Mouse (Mus musculus) heart, embryonic 16.5 days (tissue): Measurements from ENCODE around the gene Fam111a. TPM values are rescaled to one million over a fixed set of nuclear protein-coding genes. Genes with fewer than 3 reads are reported as not detected.

Source experiments
- ATAC-seq: fragments of 200-750 bp; cut with Nextera tagmentation; replicated peaks from 2 replicates; pipeline ENCODE4 v1.8.0; 2017; ENCODE audit warnings: moderate number of reproducible peaks; ENCODE audit not compliant: insufficient read depth, low FRiP score; ENCODE audit errors: extremely low read depth
- H3K27ac ChIP-seq: fragments of 300-500 bp; sonication (generic); 2 replicates; pipeline ENCODE4 v1.5.1; 2014; ENCODE audit warnings: mild to moderate bottlenecking, low read length, control low read depth, moderate library complexity
- H3K27me3 ChIP-seq: fragments of 300-500 bp; sonication (generic); 2 replicates; pipeline ENCODE4 v1.6.1; 2014; ENCODE audit warnings: low read length, mixed read lengths; ENCODE audit not compliant: control insufficient read depth, insufficient read depth
- H3K36me3 ChIP-seq: fragments of 300-500 bp; sonication (generic); 2 replicates; pipeline ENCODE4 v1.6.1; 2014; ENCODE audit not compliant: control insufficient read depth, insufficient read depth
- H3K4me1 ChIP-seq: fragments of 300-500 bp; sonication (generic); 2 replicates; pipeline ENCODE4 v1.6.1; 2014; ENCODE audit warnings: low read length, mixed read lengths; ENCODE audit not compliant: control insufficient read depth, insufficient read depth
- H3K4me2 ChIP-seq: fragments of 300-500 bp; sonication (generic); 2 replicates; pipeline ENCODE4 v1.6.1; 2014; ENCODE audit warnings: low read depth, mild to moderate bottlenecking, control low read depth, low read length
- H3K4me3 ChIP-seq: fragments of 300-500 bp; sonication (generic); 2 replicates; pipeline ENCODE4 v1.5.1; 2014; ENCODE audit warnings: mild to moderate bottlenecking, control low read depth, low read length
- H3K9ac ChIP-seq: fragments of 300-500 bp; sonication (generic); 2 replicates; pipeline ENCODE4 v1.6.1; 2014; ENCODE audit warnings: low read length, control low read depth
- H3K9me3 ChIP-seq: fragments of 300-500 bp; sonication (generic); replicated peaks from 2 replicates; pipeline ENCODE4 v1.6.1; 2016; ENCODE audit warnings: low read length; ENCODE audit not compliant: control insufficient read depth
- WGBS: fragments of 180-500 bp; shearing (Covaris S2); extraction: QIAGEN DNeasy Blood & Tissue Kit; methylation state at CpG from one replicate; pipeline ENCODE4 v1.1.7; 2014; 5-methylcytosine and 5-hydroxymethylcytosine counted together
- polyA plus RNA-seq: library from polyadenylated mRNA; unstranded; fragments of >200 nt; fragmentation: Nextera tagmentation; extraction: Ambion mirVana; gene quantifications from 2 replicates; pipeline ENCODE4 v1.2.1, GENCODE M21; 2015

Fam111a gene
- polyA plus RNA-seq, 1 experiment from 2014 or later: 20.5 TPM

- Histone ChIP-seq H3K9ac (peak overlapping the region; percentile 62), H3K4me3 (peak overlapping the region; percentile 64), H3K36me3 (peaks cover 4% of the 10 kb centered on the region), H3K4me2 (peak overlapping the region; percentile 70), H3K27ac (peak overlapping the region; percentile 79), H3K27me3 (no peaks in the 10 kb centered on the region), H3K4me1 (peaks cover 12% of the 10 kb centered on the region), H3K9me3 (no peaks in the 10 kb centered on the region)
- peak; percentile 98 for ATAC-seq
- WGBS: 5% methylated on average over 14 of the region's 14 CpGs
These were observed 27.9 kb downstream of the Fam111a start for GRCm38 (mm10) chr19:12573266-12574011.

- 8% methylated on average over 5 of the region's 5 CpGs for WGBS
- Histone ChIP-seq H3K27me3 (no peaks in the 10 kb centered on the region), H3K9me3 (no peaks in the 10 kb centered on the region), H3K4me3 (peak overlapping the region; percentile 64), H3K36me3 (peaks cover 4% of the 10 kb centered on the region), H3K4me1 (peaks cover 12% of the 10 kb centered on the region), H3K9ac (peak overlapping the region; percentile 62), H3K4me2 (peak overlapping the region; percentile 70), H3K27ac (peak overlapping the region; percentile 79)
- no peak for ATAC-seq
These were observed 28.5 kb downstream of the Fam111a start for GRCm38 (mm10) chr19:12574012-12574407.

GRCm38 (mm10) chr19:12575107-12575506 lies 29.6 kb downstream of the Fam111a start:
- Histone ChIP-seq H3K4me2 (peak overlapping the region; percentile 70), H3K4me3 (no peak overlapping the region)
- WGBS: 76% methylated on average over 7 of the region's 7 CpGs

DNA sequence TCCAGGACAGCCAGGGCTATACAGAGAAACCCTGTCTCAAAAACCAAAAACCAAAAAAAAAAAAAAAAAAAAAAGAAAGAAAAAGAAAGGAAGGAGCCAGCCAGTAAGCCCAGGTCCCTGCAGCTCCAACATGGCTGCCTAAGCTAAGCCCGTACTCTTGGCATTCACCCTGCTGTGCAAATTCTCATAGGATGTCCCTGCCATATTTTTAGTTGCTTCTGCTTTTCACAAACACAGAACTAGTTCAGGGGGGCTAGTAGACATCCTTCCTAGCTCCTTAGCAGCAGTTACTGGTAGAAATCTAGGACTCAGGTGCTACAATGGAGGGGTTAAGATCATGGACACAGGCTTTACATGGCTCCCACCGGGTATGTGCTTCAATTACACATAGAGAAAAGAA lies 30.0 kb downstream of the Fam111a start:
- no peak overlapping the region for H3K27ac ChIP-seq
- H3K4me2 ChIP-seq: no peak overlapping the region
- 89% methylated on average over 2 of the region's 2 CpGs for WGBS

More at GRCm38 (mm10) chr19:12575107-12575506, 29.6 kb downstream of the Fam111a start:
- no peaks in the 10 kb centered on the region for H3K27me3 ChIP-seq
- no peaks in the 10 kb centered on the region for H3K9me3 ChIP-seq
- H3K27ac ChIP-seq: no peak overlapping the region
- H3K4me1 ChIP-seq: peaks cover 12% of the 10 kb centered on the region
- H3K36me3 ChIP-seq: peaks cover 4% of the 10 kb centered on the region
- H3K9ac ChIP-seq: no peak overlapping the region
- no peak for ATAC-seq

DNA sequence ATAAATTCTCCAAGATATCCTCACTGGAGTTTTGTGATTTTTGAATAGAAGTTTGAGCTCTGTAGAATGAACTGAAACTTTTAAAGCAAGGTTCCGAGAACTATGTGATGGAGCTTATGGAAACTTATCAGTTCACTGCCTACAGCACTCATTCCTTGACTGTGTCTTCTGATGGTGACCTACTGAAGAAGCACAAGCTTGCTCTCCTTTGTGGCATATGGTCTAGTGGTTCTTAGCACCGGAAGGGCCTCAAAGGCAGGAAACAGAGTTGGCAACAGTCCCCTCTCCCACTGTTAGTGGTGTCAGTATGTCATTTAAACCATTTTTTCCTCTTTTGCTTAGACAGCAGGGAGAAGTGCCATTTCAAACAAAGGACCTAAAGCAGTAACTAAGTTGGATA lies 31.1 kb downstream of the Fam111a start:
- ATAC-seq: no peak
- no peaks in the 10 kb centered on the region for H3K9me3 ChIP-seq
- H3K9ac ChIP-seq: no peak overlapping the region
- H3K27ac ChIP-seq: no peak overlapping the region
- H3K4me3 ChIP-seq: no peak overlapping the region
- peaks cover 4% of the 10 kb centered on the region for H3K36me3 ChIP-seq
- no peak overlapping the region for H3K4me2 ChIP-seq
- peaks cover 12% of the 10 kb centered on the region for H3K4me1 ChIP-seq
- no peaks in the 10 kb centered on the region for H3K27me3 ChIP-seq
- 76% methylated on average over 2 of the region's 2 CpGs for WGBS

More for the DNA sequence above, 30.0 kb downstream of the Fam111a start:
- no peak for ATAC-seq
- H3K4me1 ChIP-seq: peaks cover 12% of the 10 kb centered on the region
- H3K4me3 ChIP-seq: no peak overlapping the region
- no peaks in the 10 kb centered on the region for H3K9me3 ChIP-seq
- peaks cover 4% of the 10 kb centered on the region for H3K36me3 ChIP-seq
- H3K9ac ChIP-seq: no peak overlapping the region
- H3K27me3 ChIP-seq: no peaks in the 10 kb centered on the region

GRCm38 (mm10) chr19:12585310-12585709 lies 39.8 kb downstream of the Fam111a start:
- H3K9ac ChIP-seq: no peak overlapping the region
- H3K4me3 ChIP-seq: no peak overlapping the region
- WGBS: 62% methylated on average over 4 of the region's 4 CpGs
- H3K4me1 ChIP-seq: no peaks in the 10 kb centered on the region
- H3K36me3 ChIP-seq: peaks cover 2% of the 10 kb centered on the region; the same call in 1 of the 2 replicates
- no peak overlapping the region for H3K27ac ChIP-seq
- no peak for ATAC-seq
- no peak overlapping the region for H3K4me2 ChIP-seq
- H3K27me3 ChIP-seq: no peaks in the 10 kb centered on the region
- H3K9me3 ChIP-seq: no peaks in the 10 kb centered on the region

DNA sequence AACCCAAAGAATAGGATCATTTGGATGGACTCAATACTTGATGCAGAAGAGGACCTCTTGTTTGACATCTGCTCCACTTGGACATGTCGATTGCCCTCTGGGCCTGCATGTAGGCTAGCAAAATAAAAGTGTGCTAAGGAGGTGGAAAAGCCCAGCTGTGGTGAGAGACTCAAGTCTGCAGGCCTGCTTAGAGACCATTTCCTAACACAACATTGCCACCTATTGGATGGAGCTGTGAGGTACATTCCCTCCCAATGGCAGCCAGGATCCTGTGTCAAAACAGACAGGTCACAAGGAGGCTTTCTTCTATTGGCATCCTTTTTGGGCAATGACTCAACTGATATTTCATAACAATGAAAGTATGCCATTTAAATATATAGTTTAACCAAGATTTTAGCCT lies 46.4 kb downstream of the Fam111a start:
- Histone ChIP-seq H3K9ac (no peak overlapping the region), H3K27me3 (no peaks in the 10 kb centered on the region), H3K4me3 (no peak overlapping the region), H3K9me3 (no peaks in the 10 kb centered on the region), H3K27ac (no peak overlapping the region), H3K4me2 (no peak overlapping the region), H3K36me3 (no peaks in the 10 kb centered on the region), H3K4me1 (no peaks in the 10 kb centered on the region; the same call in 1 of the 2 replicates)
- peak; percentile 56 for ATAC-seq
- 7% methylated on average over 1 of the region's 1 CpGs for WGBS

- Histone ChIP-seq H3K4me1 (no peaks in the 10 kb centered on the region; the same call in 1 of the 2 replicates), H3K9ac (no peak overlapping the region), H3K27me3 (no peaks in the 10 kb centered on the region), H3K4me3 (peak overlapping the region; percentile 69), H3K4me2 (peak overlapping the region; percentile 89), H3K27ac (no peak overlapping the region), H3K36me3 (no peaks in the 10 kb centered on the region), H3K9me3 (no peaks in the 10 kb centered on the region)
- no peak for ATAC-seq
- WGBS: 51% methylated on average over 2 of the region's 2 CpGs
These were observed 49.6 kb downstream of the Fam111a start for GRCm38 (mm10) chr19:12595135-12595529.

DNA sequence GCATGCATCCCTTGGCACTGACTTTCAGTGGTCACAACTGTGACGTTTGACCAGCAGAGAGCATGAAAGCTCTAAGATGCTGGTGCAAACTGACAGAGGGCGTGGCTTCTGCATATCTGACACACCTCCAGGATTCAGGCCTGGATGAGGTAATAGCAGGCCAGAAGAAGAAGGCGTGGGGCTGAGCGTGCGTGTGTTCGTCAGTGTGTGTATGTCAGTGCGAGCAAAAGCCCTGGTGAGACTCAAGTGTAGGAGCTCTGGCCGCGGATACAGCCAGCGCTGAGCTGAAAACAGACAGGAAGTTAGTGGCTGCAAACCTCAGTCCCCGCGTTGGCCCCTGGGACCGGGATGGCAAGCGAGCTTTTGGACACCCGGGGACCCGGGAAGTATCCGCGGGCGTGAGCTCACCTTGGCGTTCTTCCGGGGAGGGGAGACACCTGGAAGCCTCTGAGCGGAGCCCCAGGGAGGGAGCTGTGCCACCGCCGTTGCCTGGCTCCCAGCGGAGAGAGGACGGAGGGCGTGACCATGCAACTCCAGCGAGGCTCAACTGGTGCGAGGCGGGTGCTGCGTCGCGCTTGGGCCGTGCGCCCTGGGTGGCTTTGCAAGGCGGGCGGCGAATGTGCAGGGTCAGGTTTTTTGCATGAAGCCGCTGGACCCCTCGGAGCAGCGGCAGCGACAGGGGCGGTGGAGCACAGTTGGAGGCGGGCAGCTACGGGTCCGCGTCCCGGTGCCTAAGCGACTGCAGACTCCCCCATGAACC lies 50.2 kb downstream of the Fam111a start:
- Histone ChIP-seq H3K4me1 (no peaks in the 10 kb centered on the region; the same call in 1 of the 2 replicates), H3K27ac (0 out of 2 replicates have a peak overlapping the region, but pooled peaks have one; percentile 14)

More for the DNA sequence above, 50.2 kb downstream of the Fam111a start:
- peak; percentile 88 for ATAC-seq
- H3K4me2 ChIP-seq: peak overlapping the region; percentile 89
- H3K36me3 ChIP-seq: no peaks in the 10 kb centered on the region
- H3K27me3 ChIP-seq: no peaks in the 10 kb centered on the region
- WGBS: under 1% methylated on average over 49 of the region's 49 CpGs
- H3K9ac ChIP-seq: peak overlapping the region; percentile 74
- no peaks in the 10 kb centered on the region for H3K9me3 ChIP-seq
- peak overlapping the region; percentile 69 for H3K4me3 ChIP-seq
